Mouse (Mus musculus): Measurements from ENCODE around the gene Gm10644.

Gene Gm10644

DNA sequence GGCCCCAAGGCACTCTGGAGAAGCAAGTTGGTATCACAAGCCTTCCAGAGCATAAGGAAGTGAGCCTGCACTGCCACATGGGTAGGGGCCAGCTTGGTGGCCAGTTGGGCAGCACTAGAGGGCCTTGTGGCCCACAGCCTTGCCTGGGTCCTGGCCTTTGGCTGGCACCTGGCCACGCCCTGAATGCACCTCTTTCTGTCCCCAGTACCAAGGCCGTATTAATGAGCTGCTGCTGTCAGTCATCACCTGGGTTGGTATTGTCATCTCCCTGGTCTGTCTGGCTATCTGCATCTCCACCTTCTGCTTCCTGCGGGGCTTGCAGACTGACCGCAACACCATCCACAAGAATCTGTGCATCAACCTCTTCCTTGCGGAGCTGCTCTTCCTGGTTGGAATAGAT is 20.8 kb downstream of the Gm10644 start:
- peak; percentile 5 to 20 for DNase-seq

DNA sequence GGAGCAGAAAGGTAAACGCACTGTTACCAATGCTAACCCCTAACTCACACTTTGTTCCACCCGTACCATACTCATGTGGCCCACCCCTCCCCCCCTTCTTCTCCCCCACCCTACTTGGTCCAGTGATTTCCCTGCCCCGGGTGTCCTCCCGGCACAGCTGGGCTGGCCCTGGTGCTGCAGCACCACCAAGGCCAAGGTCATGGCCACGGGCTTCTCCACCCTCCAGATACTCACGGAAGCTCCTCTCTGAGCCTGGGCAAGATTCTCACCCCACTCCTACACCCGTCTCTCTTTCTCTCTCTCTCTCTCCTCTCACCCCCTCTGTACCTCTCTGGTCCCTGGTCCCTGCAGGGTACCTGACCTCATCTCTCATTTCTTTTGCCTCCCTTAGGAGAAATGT is 28.7 kb downstream of the Gm10644 start:
- DNase-seq, result peak in 1 of 2 experiments; percentile 6

DNA sequence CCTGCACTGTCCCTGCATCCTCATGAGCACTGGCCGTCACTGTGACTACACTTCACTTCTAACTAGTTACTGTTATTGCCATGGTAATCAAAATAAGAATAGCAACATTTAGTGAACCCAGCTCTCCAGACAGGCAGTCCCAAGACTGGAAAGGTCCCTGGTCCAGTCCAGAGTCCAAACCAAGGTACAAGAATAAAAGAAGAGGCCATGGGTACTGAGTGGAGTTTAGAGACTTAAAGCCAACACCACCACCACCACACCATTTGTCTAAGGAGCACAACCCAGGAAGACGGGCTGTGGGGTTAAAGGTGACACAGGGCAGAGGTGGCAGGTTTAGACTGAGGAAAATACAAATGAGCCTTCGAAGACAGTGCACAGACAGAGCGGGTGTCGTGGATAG is 30.4 kb downstream of the Gm10644 start:
- DNase-seq, result no peak

DNA sequence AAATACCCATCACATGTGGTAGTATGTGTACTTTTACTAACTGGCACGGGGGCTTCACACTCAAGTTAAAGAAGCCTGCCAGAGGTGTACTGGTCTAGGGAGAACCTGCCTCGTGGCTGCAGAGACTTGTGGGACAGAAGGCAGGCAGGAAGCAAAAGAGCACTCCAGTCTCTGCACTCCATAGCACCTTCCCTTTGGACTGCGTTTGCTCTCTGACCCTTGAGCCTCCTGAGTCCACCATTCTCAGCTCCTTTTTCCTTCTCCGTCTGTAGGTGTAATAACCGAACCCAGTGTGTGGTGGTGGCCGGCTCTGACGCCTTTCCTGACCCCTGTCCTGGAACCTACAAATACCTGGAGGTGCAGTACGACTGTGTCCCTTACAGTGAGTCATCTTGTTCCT is 32.3 kb downstream of the Gm10644 start:
- DNase-seq, result no peak

DNA sequence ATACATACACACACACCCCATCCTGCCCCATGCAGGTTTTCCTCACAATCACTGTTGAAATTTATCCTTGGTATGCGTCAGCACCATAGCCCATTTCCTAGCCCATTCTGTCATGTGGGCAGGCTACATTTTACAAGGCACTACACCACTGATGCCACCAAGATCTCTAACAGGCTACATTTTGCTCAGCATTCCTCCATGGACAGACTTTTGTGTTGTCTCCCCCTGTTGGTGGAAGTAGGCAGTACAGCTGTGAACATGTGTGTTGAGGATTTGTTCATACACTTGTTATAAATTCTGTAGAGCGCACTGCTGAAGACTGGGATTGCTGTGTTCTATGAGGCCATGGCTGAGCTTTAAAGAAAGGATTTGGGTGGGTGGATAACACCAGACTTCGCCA is 33.4 kb downstream of the Gm10644 start:
- DNase-seq, result peak; percentile 83 to 92

DNA sequence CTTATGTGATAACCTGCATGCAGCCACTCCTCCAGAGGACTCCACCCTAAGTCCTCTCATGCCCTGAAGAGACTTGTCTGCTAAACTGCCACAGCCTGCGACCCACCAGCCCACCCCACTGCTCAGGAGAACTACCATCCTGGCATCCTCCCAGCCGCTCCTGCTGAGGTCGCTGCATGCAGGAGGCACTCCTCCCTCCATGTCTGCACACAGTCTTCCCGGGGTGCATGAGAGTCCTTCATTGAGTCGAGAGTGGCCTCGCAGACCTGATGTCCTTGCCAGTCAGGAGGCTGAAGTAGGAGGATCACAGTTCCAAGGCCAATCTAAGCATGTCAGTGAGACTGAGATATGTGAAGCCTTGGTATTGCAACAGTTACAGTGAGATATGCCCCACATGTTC is 37.4 kb downstream of the Gm10644 start:
- peak in 1 of 2 experiments; percentile 51 for DNase-seq

DNA sequence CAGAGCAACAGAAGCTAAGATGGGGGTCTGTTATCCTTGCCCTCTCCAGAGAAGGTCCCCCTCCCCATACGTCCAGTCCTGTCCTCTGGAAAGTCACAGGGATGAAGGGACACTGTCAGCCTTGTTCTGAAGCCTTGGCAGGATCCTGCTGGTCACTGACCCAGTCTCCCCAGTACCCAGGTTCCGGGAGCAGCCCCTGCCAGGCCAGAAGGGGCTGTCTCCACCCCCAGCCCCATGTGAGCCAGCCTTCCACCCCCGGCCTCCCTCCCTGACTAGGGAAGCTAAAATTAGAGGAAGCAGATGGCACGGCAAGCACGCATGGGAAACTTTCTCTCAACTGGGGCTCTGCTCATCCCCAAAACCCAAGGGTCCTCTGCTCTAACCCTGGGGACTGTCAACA is 39.0 kb downstream of the Gm10644 start:
- peak; percentile 65 to 77 for DNase-seq

DNA sequence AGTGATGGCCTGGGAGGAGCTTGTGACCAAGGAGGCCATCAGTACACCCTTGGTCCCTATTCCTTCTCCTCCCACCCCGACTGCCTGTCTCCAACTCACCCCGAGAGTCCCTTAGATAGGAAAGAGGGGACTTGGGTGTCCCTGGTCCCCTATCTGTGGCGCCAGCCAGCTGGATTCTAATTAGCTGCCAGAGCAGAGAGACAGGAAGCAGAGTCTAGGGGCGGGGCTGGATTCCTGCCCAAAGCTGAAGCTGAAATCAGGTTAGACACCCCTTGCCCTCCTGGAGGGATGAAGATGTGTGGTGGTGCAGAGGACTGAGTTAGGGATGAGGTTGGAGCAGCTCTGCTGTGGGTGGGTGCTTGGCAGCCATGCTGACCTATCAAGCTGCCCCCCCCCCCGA is 40.1 kb downstream of the Gm10644 start:
- peak; percentile 52 to 62 for DNase-seq

DNA sequence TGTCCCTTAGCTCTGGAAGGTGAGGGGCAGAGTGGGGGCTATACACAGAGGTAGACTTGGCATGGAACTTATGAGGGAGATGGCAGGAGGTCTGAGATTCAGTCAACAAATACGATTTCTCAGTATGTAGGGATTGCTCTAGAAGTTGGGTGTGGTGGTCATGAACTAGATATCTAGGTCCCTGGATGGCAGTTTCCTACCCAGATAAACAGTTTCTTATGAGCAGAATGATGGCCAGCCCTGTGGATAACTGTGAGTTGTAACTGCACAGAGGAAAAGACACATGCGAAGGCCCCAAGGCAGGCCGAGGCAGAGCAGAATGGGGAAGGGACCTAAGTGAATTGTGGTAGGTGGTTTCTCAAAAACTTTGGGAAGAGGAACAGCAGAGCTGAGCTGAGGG is 40.8 kb downstream of the Gm10644 start:
- no peak for DNase-seq

DNA sequence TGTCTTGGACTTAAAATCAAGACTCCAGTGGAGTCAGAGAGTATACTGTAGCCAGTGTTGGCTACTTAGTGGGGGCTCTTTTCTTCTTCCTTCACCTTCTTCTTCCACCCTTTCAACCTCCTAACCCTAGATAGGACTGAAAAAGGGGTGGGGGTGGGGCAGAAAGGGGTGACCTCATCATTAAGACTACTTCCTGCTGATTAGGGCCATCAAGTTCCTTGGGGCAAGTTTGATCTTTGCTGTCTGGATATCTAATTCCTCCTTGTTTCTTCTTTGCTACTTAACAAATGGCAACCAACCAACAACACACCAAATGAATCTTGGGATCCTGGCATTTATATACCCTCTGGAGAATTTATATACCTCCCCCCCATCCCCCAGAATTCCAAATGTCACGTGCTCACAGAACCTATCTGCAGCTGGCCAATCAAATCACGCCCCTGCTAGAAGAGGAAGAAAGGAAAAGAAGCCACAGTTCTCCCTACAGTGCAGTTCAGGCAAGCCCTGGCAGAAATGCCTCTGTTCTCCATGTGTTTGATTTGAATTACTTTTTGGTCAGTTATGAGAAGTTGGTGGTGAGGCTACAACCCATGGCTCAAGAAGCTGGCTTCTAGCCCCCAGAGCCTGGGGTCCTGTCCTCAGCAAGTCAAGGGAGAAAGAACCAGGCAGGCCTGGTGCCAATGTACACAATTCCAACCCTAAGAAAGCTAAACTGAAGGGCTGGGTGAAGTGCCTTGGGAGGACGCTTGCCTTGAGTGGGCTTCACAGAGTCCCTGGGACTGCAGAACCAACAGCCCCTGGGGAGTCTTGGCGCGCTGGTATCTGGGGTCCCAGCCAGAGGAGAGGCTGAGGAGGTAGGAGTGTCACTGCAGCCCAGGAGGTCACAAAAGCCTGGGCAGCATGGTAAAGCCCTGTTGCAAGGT is 42.9 kb downstream of the Gm10644 start:
- no peak for DNase-seq

DNA sequence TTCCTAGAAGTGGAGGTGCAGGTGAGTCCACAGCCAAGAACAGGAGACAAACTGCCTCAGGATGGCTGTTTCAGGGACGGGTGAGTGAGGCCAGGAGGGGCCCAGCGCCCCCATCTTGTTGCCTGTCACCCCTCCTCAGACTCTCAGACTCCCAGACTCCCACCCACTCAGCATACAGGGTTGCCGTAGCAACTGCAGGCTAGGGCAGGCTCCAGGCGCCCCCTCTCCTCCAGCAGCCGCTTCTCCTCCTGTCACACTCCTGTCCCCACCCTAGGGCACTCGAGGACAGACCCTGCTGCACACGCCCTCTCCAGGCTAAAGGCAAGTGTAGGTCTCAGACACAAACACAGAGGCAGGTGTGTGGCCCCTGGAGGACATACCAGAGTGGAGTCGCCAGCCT is 45.7 kb downstream of the Gm10644 start:
- no peak for DNase-seq

DNA sequence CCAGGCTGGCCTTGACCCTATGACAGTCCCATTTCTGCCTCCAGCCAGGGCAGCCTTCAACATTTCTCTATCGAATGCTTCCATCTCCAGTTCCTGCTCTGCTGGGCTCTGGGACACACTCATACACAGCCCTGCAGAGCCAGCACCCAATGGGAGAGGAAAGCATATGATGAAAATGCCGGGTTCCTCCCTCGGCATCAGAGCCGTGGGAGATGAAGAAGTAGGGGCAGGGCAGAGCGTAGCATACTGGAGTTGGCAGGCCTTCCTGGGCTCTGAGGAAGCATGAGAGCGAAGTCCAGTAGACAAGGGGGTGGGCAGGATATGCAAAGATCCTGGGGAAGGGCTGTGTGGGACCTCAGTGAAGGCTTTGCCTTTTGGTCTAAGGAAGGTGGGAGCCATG is 46.4 kb downstream of the Gm10644 start:
- no peak for DNase-seq

DNA sequence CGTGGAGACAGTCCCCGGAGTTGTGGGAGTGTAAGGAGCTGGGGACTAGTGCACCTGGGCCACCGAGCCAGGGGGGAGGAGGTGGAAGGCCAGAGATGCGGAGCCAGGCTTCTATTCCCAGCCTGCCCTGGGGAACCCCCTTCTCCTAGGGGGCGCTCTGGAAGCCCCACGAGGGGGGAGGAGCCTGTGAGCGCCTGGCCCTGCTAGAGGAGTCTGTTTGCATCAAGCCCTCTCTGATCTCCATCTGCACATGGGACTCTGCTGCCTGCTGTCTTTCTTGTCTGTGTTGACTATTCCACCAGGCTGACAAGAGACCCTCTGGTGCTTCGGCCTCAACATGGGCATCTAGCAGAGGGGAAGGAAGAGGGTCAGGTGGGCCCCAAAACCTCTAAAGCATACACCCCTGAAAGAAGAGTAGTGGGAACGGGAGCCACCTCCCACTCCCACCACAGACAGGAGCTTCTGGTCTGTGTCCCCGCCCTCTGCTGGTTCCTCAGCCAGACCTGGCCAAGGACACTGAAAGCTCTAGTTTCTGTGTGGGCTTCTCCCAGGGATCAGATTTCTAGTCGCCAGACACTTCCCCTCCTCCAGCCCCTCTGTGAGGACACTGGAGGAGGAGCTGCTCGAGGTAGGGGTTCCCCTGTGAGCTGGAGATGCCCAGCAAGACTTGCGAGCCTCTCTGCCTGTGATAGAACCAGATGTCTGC is 51.9 kb downstream of the Gm10644 start:
- peak; percentile 54 to 67 for DNase-seq

DNA sequence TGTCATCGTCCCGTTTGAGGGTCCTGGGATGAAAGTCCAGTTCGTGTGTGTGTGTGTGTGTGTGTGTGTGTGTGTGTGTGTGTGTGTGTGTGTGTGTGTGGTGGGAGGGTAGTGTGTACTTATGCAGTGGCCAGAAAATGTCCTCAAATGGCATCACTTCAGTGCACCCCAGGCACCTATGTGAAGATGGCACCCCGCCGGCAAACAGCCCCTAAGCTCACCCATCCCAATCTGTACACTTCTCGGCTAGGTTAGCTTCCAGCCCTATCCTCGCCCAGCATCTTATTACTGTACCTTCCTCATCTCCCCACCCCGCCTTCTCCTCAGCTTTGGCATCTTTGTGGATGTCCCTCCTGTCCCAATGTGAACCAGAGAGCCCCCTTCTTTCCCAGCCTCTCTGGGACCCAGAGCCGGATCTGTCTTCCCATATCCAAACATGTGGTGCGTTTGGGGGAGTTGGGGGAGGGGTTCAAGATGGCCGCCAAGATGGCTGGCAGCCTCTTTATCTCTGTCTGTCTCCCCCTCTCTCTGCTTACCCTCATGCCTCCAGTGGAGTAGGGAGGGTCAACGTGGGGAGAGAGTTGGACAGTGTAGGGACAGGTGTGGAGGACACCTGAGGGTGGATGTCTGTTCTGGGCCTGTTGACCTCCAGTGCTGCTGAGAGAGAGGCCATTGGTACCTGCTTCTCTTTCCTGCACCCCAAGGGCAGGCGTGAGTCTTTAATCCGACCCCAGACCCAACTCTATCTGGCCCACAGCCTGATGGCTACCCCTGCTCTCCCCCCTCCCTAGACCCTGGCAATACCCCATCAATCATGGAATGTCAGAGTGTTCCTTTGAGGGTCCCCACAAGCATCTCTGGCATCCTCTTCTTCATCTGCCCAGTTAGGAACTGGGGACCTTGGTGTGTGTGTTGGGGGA is 53.2 kb downstream of the Gm10644 start:
- peak; percentile 39 to 56 for DNase-seq

DNA sequence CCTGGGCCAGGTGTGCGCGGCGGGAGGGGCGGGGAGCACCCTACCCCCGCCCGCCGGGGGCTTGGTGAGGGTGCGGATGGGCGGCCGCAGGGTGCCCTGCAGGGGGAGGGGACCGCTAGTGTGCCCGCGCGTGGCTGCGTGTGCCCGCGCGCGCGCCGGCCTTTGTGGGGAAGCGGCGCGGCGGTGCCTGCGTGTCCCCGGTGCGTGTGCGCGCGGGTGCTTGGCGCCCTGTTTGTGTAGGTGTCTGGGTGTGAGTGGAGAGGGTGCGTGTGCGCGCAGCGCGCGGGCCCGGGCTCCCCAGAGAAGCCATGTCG is 54.1 kb downstream of the Gm10644 start:
- peak; percentile 75 to 84 for DNase-seq

DNA sequence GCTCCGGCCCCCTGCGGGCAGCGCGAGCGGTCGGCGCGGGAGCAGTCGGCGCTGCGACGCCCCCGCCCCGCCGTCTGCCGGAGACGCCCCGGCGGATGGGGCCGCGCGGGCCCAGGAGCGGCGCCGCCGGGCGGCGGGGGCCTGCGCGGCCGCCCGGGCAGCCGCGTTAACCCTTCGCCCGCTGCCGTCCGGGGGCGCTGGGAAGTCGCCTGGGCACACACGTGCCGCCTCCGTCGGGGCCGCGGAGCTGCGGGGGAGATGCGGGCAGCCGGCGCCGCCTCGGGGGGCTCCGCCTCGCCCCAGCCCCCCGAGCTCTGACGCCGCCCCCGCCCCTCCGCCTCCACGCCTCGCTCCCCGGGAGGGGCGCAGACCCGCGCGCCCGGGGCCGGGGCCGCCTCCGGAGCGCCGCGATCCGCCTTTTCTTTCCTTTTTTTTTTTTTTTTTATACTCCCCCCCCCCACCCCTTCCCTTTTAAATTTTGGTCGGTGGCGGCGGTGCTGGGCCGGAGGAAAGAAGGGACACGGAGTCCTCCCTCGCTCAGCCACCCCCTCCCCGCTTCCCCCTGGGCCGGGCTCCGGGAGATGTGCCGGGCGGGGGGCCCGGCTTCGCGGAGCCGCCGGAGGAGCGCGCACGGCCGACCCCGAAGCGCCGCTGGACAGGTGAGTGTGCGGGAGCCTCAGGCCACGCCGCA is 54.6 kb downstream of the Gm10644 start:
- DNase-seq, result no peak

DNA sequence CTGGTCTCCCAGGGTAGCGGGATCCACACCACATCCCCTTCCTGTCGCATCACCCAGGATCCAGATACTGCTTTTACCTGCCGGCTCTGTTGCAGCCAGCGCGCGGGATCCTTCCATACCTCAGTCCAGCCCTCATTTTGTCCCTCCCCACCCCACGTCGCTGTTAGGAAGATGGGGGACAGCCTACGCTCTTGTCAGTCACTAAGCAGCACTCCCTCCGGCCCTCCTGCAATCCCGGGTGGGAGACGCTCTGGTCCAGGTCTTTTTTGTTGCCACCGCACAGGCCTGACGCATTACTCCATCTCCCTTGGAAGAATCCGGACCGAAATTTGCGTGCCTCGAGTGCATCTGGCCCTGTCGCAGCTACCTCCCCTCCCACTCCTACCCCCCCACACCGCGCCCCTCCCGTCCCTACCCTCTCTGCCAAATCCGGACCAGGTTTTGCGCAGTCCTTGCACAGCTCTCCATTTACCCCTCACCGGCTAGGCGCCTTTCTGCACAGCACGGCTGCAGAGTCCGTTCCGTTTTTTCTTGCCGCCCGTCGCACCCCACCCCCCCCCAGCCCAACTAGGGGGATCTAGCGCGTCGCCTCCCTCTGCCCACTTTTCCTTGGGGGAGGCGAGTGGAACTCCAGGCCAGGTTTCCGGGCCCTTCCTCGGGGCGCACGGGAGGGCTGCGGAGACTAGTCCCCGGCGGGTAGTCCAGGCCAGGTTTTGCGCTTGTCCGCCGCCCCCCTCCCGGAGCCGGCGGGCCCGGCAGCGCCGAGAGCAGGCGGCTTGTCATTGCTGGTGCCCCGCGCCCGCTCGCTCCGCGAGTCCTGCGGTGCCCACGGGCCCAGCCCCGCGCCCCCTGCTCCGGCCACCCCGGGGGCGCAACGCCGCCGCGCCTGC is 55.4 kb downstream of the Gm10644 start, which contains the start of gene Adgrl1:
Gene Adgrl1 (plus strand): TSS at position 743 of the 890 bp plus-strand sequence.
- peak; percentile 99 for DNase-seq

DNA sequence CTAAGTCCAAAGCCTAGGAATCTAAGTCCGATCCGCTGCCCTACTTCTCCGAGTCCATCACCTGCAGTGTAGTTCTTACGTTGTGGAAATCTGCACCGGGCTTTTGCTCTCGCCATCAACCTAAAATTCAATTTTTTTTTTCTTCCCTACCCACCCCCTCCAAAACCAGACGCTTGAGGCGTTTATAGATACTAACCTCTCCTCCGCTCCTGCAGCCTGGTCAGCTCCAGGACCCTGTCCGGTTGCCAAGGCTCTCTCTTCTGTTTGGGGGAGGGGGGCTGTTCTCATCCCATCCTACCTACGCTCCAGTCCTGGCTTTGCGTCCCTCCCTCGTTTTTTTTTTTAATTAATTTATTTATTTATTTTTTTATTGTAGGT is 56.0 kb downstream of the Gm10644 start:
- DNase-seq, result peak in 1 of 2 experiments; percentile 93

DNA sequence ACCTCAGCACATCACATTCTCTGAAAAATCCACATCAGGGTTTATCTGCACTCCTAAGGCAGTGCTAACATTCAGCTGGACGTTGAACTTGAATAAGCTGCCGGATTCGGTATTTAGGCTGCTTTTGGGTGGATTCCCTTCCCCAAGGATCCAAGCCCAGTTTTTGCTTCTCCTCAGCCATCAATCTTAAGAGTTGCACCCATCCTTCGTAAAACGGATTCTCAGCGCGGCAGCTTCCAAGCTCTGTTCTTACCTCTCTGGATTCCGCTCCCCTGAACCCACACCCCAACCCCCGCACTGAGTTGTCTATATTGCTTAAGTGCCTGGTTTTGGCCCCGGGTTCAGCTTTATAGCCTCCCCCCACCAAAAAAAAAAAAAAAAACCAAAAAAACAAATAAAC is 56.5 kb downstream of the Gm10644 start:
- DNase-seq, result peak; percentile 67 to 68

DNA sequence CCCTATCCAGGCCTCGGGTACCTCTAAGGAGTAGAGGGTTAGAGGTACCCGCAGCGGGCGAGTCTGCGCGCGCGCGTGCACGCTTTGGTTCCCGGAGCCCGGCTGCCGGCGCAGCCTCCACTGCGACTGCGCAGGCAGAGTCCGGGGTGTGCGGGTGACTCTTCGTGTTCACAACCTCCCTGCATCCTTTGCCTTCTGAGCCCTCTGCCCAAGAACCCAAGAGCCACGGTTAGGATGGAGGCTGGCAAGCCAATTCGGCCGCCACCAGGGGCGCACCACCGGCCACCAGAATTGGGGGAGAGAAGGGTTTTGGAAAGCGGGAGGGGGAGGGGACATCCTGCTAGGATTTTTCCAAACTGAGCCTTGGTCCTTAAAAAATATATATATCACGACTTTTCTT is 57.8 kb downstream of the Gm10644 start:
- peak; percentile 86 to 88 for DNase-seq

DNA sequence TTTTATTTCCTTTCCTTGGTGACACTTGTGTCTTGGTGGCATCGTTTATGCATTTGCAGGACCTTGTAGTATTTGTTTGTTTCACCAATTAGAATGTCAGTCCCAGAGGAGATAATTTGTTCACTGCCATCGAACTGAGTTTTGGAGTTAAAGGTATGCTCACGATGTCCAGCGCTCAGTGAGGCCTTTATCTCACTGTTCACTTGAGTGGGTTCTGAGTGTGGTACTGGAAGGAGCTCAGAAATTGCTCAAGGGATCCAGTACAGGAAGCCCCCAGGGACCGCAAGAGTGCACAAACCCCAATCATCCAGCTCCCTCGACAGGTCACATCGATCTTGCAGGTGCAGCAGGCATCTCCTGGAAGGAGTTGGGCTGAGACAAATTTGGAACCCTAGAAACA is 58.5 kb downstream of the Gm10644 start:
- no peak for DNase-seq
